Mouse (Mus musculus): ENCODE data around the gene Cacng7. TPM values are rescaled to one million over a fixed set of nuclear protein-coding genes. Genes with fewer than 3 reads are reported as not detected.

Cacng7 gene
- polyA plus RNA-seq, 1 experiment from 2014 or later = 1.7 TPM

DNA sequence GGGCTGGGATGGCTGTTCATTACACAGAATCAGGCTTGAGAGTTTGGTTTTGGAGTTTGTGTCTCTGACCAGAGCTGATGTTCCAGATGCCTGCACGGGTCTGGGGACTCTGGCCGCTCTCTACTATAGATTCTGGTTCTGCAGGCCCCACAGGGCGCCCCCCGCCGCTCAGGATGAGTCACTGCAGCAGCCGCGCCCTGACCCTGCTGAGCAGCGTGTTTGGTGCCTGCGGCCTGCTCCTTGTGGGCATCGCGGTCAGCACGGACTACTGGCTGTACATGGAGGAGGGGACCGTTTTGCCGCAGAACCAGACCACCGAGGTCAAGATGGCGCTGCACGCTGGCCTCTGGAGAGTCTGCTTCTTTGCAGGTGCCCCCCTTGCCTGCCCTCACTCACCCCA lies 3.7 kb downstream of the Cacng7 start:
- Histone ChIP-seq H3K36me3 (peaks cover 44% of the 10 kb centered on the region), H3K27ac (replicated peaks) (no peak overlapping the region), H3K4me3 (no peak overlapping the region), H3K9me3 (replicated peaks) (no peaks in the 10 kb centered on the region), H3K27me3 (ENCODE audit: low read depth, poor library complexity, severe bottlenecking) (no peaks in the 10 kb centered on the region), H3K4me1 (peaks cover 25% of the 10 kb centered on the region)
- DNase-seq (ENCODE audit: low spot score) = no peak
- WGBS = 64% methylated on average over 17 of the region's 17 CpGs

DNA sequence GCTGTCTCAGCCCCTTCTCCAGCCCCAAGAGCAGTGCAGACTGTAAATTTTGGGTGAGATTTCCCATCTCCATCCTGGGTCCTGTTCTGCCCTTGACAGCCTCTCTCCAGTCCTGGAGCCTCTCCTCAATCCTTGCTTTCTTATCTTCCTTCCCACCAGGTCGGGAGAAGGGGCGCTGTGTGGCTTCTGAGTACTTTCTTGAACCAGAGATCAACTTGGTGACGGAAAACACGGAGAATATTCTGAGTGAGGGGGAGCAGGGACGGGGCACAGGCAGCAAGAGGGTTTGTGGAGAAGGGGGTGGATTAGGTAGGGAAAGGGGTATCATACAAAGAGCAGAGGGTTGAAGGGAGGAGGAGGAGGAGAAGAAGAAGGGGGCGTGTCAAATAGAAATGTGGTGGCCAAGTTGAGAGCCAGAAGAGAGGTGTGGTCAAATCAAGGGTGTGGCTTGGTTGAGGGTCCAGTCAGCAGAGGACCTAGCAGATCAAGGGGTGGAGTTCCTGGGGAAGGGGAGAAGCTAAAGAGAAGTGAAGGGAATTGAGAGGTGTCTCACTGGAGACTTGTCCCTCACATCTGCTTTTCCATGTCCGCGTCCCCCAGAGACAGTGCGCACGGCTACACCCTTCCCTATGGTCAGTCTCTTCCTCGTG lies 5.7 kb downstream of the Cacng7 start:
- Histone ChIP-seq H3K4me3 (no peak overlapping the region), H3K36me3 (peaks cover 62% of the 10 kb centered on the region), H3K27ac (replicated peaks) (no peak overlapping the region), H3K4me1 (peaks cover 12% of the 10 kb centered on the region), H3K27me3 (ENCODE audit: low read depth, poor library complexity, severe bottlenecking) (no peaks in the 10 kb centered on the region), H3K9me3 (replicated peaks) (no peaks in the 10 kb centered on the region)
- WGBS = 90% methylated on average over 11 of the region's 11 CpGs
- DNase-seq (ENCODE audit: low spot score) = no peak

DNA sequence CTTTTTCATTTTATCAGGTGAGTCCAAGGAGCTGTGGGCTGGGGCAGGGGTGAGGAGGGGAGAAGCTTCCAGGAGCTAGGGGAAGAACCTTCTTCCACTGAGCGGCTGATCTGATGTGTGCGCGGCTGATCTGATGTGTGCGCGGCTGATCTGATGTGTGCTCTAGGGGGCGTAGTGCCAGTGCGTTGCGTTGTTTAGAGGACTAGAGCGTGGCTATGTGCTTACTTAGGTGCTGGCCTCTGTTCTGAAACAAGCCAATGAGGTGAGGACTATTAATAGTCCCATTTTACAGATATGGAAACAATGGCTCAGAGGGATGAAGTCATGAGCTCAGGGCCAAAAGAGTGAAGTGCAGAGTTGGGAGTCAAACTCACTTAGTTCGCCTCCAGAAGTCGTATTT lies 6.3 kb downstream of the Cacng7 start:
- no peaks in the 10 kb centered on the region for H3K27me3 ChIP-seq (ENCODE audit: low read depth, poor library complexity, severe bottlenecking)
- peaks cover 67% of the 10 kb centered on the region for H3K36me3 ChIP-seq
- DNase-seq (ENCODE audit: low spot score) = no peak
- no peak overlapping the region for H3K27ac ChIP-seq (replicated peaks)
- H3K4me1 ChIP-seq = peaks cover 6% of the 10 kb centered on the region
- WGBS = 94% methylated on average over 11 of the region's 11 CpGs
- no peak overlapping the region for H3K4me3 ChIP-seq
- no peaks in the 10 kb centered on the region for H3K9me3 ChIP-seq (replicated peaks)

DNA sequence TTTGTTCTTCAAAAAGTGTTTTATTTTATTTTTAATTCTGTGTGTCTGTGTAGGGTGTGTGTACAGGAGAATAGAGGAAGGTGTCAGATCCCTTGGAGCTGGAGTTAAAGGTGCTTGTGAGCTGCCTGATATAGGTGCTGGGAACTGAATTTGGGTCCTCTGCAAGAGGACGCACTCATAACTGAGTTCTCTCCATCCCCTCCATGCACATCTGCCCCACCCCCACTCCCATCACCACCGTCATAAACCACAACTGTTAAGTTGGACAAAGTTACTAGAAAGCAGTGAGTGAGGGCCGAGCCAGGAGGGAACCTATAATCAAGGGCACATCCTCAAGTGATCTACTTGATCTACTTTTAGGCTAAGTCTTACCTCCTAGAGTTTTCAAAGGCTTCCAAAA lies 11.1 kb downstream of the Cacng7 start:
- peaks cover 14% of the 10 kb centered on the region for H3K4me1 ChIP-seq
- no peak overlapping the region for H3K4me3 ChIP-seq
- no peak for DNase-seq (ENCODE audit: low spot score)
- peaks cover 23% of the 10 kb centered on the region for H3K27me3 ChIP-seq (ENCODE audit: low read depth, poor library complexity, severe bottlenecking)
- 92% methylated on average over 3 of the region's 3 CpGs for WGBS
- H3K9me3 ChIP-seq (replicated peaks) = no peaks in the 10 kb centered on the region
- H3K36me3 ChIP-seq = peaks cover 91% of the 10 kb centered on the region
- no peak overlapping the region for H3K27ac ChIP-seq (replicated peaks)

DNA sequence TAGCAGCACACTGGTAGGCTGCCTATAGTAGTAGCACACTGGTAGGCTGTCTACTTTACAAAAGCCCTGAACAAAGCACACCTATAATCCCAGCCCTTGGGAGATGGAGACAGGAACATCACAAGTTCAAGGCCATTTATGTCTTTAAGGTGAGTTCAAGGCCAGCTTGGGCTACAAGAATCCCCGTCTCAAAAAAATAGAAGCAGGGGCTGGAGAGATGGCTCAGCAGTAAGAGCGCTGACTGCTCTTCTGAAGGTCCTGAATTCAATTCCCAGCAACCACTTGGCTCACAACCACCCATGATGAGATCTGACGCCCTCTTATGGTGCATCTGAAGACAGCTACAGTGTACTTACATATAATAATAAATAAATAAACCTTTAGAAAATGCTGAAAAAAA lies 12.5 kb downstream of the Cacng7 start:
- DNase-seq (ENCODE audit: low spot score) = no peak
- Histone ChIP-seq H3K4me3 (no peak overlapping the region), H3K9me3 (replicated peaks) (no peaks in the 10 kb centered on the region), H3K27ac (replicated peaks) (no peak overlapping the region), H3K27me3 (ENCODE audit: low read depth, poor library complexity, severe bottlenecking) (peaks cover 35% of the 10 kb centered on the region), H3K36me3 (peaks cover 94% of the 10 kb centered on the region), H3K4me1 (peaks cover 14% of the 10 kb centered on the region)
- 85% methylated on average over 3 of the region's 3 CpGs for WGBS

DNA sequence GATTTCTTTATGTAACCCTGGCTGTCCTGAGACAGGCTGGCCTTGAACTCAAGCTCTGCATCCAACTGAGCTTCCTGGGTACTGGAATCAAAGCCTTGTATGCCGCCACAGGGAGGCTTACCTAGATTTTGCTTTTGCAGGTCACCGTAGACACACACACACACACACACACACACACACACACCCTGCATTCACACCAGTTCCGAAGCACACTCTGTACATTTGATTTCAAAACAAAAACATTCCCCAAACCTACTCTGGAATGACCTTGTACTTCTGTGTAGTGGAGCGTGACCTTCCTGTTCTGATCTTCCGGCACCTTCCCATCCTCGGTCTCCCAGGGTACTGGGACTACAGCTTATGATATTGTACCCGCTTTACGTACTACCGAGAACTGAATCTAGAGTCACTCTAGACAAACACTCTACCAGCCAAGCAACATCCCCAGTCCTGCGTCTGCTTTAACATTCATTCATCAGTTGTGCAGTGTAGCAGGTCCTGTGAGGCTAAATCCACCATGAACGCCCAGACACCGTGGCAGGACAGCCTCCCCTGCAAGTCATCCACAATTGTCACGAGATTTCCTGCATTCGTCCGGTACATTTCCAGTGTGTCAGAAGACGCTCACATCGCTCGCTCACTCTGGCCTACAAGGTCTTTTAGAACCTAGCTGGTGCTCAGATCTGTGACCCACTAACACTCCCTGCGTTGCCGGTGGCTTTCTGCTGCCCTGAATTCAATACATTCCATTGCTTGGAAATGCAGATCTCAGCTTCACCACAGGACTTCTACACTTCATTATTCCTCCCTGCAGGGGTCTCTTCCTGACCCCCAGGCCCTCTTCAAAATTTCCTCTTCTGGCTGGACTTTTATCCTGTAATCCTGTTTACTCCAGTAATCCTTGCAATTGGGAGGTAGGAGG lies 14.9 kb downstream of the Cacng7 start:
- WGBS = 27% methylated on average over 20 of the region's 20 CpGs
- peaks cover 38% of the 10 kb centered on the region for H3K27me3 ChIP-seq (ENCODE audit: low read depth, poor library complexity, severe bottlenecking)
- peaks cover 91% of the 10 kb centered on the region for H3K36me3 ChIP-seq
- H3K27ac ChIP-seq (replicated peaks) = no peak overlapping the region
- no peaks in the 10 kb centered on the region for H3K9me3 ChIP-seq (replicated peaks)
- H3K4me1 ChIP-seq = peaks cover 14% of the 10 kb centered on the region
- no peak for DNase-seq (ENCODE audit: low spot score)
- no peak overlapping the region for H3K4me3 ChIP-seq

DNA sequence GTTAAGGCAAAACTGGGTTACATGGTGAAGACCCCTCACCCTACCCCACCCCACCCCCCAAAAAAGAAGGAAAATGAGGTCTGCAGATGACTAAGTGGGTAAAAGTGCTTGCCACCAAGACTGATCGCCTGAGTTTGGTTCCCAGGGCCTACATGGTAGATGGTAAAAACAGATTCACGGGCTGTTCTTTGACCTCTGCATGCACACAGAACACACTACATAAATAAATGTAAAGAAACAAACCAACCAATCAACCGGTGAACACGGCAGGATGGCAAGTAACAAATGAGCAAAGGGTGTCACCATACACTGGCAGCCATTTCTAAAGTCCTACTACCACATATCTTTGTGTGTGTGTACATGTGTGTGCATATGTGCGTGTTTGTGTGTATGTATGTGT lies 15.6 kb downstream of the Cacng7 start:
- no peaks in the 10 kb centered on the region for H3K9me3 ChIP-seq (replicated peaks)
- no peak for DNase-seq (ENCODE audit: low spot score)
- 54% methylated on average over 5 of the region's 5 CpGs for WGBS
- no peak overlapping the region for H3K4me3 ChIP-seq
- peaks cover 38% of the 10 kb centered on the region for H3K27me3 ChIP-seq (ENCODE audit: low read depth, poor library complexity, severe bottlenecking)
- peaks cover 14% of the 10 kb centered on the region for H3K4me1 ChIP-seq
- peaks cover 90% of the 10 kb centered on the region for H3K36me3 ChIP-seq
- H3K27ac ChIP-seq (replicated peaks) = no peak overlapping the region

DNA sequence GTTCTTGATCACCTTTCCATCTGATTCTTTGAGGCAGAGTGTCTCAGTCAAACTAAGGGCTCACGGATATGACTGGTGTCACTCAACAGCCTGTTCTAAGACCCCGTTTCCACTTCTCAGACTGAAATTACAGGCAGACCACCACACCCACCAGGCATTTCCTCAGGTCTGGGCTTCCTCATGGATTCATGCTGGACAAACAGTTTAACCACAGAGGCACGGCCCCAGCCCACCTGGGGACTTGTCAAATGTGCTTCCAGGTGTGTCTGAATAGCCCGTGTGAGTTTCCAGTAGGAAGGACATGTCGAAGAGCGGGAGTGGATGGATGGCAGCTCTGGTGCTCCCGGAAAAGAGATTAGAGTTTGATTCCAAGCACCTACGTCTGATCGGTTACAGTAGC lies 17.0 kb downstream of the Cacng7 start:
- Histone ChIP-seq H3K36me3 (peaks cover 87% of the 10 kb centered on the region), H3K4me3 (no peak overlapping the region), H3K9me3 (replicated peaks) (no peaks in the 10 kb centered on the region), H3K27ac (replicated peaks) (no peak overlapping the region), H3K27me3 (ENCODE audit: low read depth, poor library complexity, severe bottlenecking) (peaks cover 38% of the 10 kb centered on the region), H3K4me1 (peaks cover 14% of the 10 kb centered on the region)
- no peak for DNase-seq (ENCODE audit: low spot score)
- 93% methylated on average over 9 of the region's 9 CpGs for WGBS

DNA sequence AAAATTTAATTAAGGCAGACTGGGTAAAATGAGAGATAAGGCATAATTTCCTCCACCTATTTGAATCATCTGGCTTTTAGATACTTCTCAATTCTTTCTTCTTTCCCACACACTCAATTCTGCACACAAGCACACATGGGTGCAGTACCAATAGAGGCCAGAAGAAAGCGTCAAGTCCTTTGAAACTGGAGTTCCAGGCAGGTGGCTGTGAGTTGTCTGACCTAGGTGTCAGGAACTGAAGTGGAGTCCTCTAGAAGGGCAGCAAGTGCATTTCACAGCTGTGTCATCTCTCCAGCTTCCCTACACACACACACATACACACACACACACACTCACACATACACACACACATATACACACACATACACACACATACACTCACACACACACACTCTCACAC lies 18.8 kb downstream of the Cacng7 start:
- Histone ChIP-seq H3K4me3 (no peak overlapping the region), H3K27me3 (ENCODE audit: low read depth, poor library complexity, severe bottlenecking) (peaks cover 25% of the 10 kb centered on the region), H3K9me3 (replicated peaks) (no peaks in the 10 kb centered on the region), H3K36me3 (peaks cover 83% of the 10 kb centered on the region), H3K4me1 (peaks cover 14% of the 10 kb centered on the region), H3K27ac (replicated peaks) (no peak overlapping the region)
- 86% methylated on average over 1 of the region's 1 CpGs for WGBS
- no peak for DNase-seq (ENCODE audit: low spot score)

DNA sequence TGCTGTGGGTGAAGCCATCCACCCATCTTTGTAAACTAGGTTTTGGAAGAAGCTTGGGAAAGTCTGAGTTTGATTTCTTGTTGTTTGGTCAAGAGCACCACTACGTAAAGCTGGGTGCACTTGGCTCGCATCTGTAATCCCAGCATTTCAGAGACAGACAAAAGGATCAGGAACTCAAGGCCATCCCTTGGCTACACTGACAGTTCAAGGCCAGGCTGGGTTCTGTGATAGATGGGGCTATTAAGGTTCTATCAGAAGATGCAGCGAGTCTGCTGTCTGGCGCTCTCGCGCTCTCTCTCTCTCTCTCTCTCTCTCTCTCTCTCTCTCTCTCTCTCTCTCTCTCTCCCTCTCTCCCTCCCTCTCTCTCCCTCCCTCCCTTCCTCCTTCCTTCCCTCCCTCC lies 22.1 kb downstream of the Cacng7 start:
- Histone ChIP-seq H3K36me3 (peaks cover 80% of the 10 kb centered on the region), H3K27me3 (ENCODE audit: low read depth, poor library complexity, severe bottlenecking) (peaks cover 6% of the 10 kb centered on the region; the same call in 1 of the 2 replicates), H3K9me3 (replicated peaks) (no peaks in the 10 kb centered on the region), H3K27ac (replicated peaks) (no peak overlapping the region), H3K4me3 (no peak overlapping the region), H3K4me1 (no peaks in the 10 kb centered on the region)
- WGBS = 89% methylated on average over 6 of the region's 6 CpGs
- DNase-seq (ENCODE audit: low spot score) = no peak

DNA sequence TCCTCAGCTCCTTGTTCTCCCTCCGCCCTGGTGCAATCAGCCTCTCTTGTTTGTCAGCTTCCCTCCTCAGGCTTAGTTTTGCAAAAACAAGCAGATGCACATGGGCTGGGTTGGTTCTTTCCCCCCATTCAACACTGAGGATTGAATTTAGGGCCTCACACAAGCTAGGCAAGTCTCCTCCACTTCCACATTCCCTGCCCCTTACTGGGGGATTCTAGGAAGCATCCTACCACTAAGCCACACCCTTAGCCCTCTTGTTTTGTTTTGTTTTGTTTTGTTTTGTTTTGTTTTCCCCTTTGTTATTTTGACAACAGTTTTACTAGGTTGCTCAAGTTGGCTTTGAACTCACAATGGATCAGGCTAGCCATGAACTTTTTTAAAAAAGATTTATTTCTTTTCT lies 27.9 kb downstream of the Cacng7 start:
- H3K27ac ChIP-seq (replicated peaks) = no peak overlapping the region
- peaks cover 12% of the 10 kb centered on the region for H3K27me3 ChIP-seq (ENCODE audit: low read depth, poor library complexity, severe bottlenecking)
- peaks cover 89% of the 10 kb centered on the region for H3K36me3 ChIP-seq
- no peak for DNase-seq (ENCODE audit: low spot score)
- H3K4me3 ChIP-seq = no peak overlapping the region
- no peaks in the 10 kb centered on the region for H3K4me1 ChIP-seq
- 81% methylated on average over 1 of the region's 1 CpGs for WGBS
- no peaks in the 10 kb centered on the region for H3K9me3 ChIP-seq (replicated peaks)

DNA sequence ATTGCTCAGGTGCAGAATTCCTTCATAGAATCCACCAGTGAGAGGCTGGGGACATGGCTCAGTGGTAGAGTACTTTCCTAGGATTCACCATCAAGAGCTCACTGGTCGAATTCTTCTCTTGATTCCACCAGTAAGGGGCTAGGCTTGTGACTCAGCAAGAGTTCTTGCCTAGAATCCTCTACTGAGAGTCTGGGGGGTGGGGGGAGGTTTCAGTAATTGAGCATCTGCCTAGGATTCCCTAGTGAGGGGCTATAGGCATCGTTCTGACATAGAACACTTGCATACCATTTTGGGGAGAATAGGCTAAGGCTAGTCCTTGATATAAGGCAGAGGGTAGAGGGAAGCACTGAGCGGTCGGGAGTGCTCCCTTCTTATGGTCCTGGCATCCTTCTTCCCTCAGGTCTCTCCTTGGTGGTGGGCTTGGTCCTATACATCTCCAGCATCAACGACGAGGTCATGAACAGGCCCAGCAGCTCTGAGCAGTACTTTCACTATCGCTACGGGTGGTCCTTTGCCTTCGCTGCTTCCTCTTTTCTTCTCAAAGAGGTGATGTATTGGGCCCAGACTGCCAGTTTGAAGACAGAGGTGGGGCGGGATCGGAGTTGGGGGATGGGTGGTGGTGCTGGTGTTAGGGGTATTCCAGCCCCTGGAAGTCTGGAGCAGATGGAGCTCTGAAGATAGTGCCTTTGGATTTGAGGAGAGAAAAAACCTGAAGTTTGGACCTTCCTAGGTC lies 33.0 kb downstream of the Cacng7 start:
- Histone ChIP-seq H3K9me3 (replicated peaks) (no peaks in the 10 kb centered on the region), H3K27me3 (ENCODE audit: low read depth, poor library complexity, severe bottlenecking) (peaks cover 39% of the 10 kb centered on the region), H3K36me3 (peaks cover 58% of the 10 kb centered on the region), H3K4me3 (no peak overlapping the region), H3K27ac (replicated peaks) (no peak overlapping the region), H3K4me1 (peaks cover 19% of the 10 kb centered on the region)
- no peak for DNase-seq (ENCODE audit: low spot score)
- 41% methylated on average over 11 of the region's 11 CpGs for WGBS
